Mouse (Mus musculus) monocyte, adult 5-6 weeks (primary cell): ENCODE data around the gene Hdhd5. TPM values are rescaled to one million over a fixed set of nuclear protein-coding genes. Genes with fewer than 3 reads are reported as not detected.

Experiments used
- ATAC-seq: fragments of 153-309, 156-312 bp; replicated peaks from 2 replicates; pipeline ENCODE4 v1.8.0; 2017; ENCODE audit warnings: mild to moderate bottlenecking; ENCODE audit not compliant: low TSS enrichment, insufficient number of reproducible peaks, severe bottlenecking, poor library complexity, low FRiP score
- total RNA-seq: library from RNA; stranded (forward); fragments of 200-1000, 200-491, 200-594 nt; gene quantifications from 3 replicates; pipeline ENCODE4 v1.2.3, GENCODE M21; 2017

Gene Hdhd5
- total RNA-seq, 1 experiment from 2014 or later, result 45.3 TPM

- ATAC-seq, result peak; percentile 24
Measured at GRCm38 (mm10) chr6:120466609-120467329, 64.3 kb downstream of the Hdhd5 start.

- no peak for ATAC-seq
Measured at GRCm38 (mm10) chr6:120465393-120465792, 65.7 kb downstream of the Hdhd5 start.

GRCm38 (mm10) chr6:120464406-120464939 lies 66.6 kb downstream of the Hdhd5 start:
- ATAC-seq, result no peak

GRCm38 (mm10) chr6:120463884-120464283 lies 67.2 kb downstream of the Hdhd5 start:
- ATAC-seq, result peak; percentile 24

- ATAC-seq, result no peak; the same call in 1 of the 2 replicates
Measured at GRCm38 (mm10) chr6:120463086-120463871, 67.8 kb downstream of the Hdhd5 start, which contains the start of gene Il17ra. Il17ra (plus strand) TSS chr6:120463247.

- no peak for ATAC-seq
Measured at GRCm38 (mm10) chr6:120462251-120462650, 68.9 kb downstream of the Hdhd5 start.

- no peak for ATAC-seq
Measured at GRCm38 (mm10) chr6:120461217-120461616, 69.9 kb downstream of the Hdhd5 start.

Other genes starting within 250 kb of the Hdhd5 start
- not detected in 3 replicates for gene D330020A13Rik, start 237.0 kb downstream of the Hdhd5 start, total RNA-seq
- gene B4galnt3, start 236.8 kb downstream of the Hdhd5 start, total RNA-seq, result not detected in 3 replicates
- gene Kdm5a, start 167.2 kb downstream of the Hdhd5 start, total RNA-seq, result 192 to 286 TPM (median 256 TPM) in 3 replicates
- 8.9 to 17.4 TPM (median 11.2 TPM) in 3 replicates for gene Ccdc77, start 166.9 kb downstream of the Hdhd5 start, total RNA-seq
- gene Il17ra, start 68.1 kb downstream of the Hdhd5 start, total RNA-seq, result 155 to 206 TPM (median 192 TPM) in 3 replicates
- gene Tmem121b, start 37.5 kb downstream of the Hdhd5 start, total RNA-seq, result 4.9 to 12.3 TPM (median 10.3 TPM) in 3 replicates
- 1.5 to 4.0 TPM (median 3.3 TPM) in 3 replicates for gene Cecr2, start 135.1 kb upstream of the Hdhd5 start, total RNA-seq
- gene Slc25a18, start 242.3 kb upstream of the Hdhd5 start, total RNA-seq, result 0.57 to 0.87 TPM in 2 of 3 replicates, not detected in the other